Mouse (Mus musculus): ENCODE results near the gene Vmn1r111.
"Not testable (repeated sequence)": the region's sequence is repeated elsewhere in the genome, so short reads cannot be mapped to it uniquely, and the experiment has no call there.

The Vmn1r111 gene

DNA sequence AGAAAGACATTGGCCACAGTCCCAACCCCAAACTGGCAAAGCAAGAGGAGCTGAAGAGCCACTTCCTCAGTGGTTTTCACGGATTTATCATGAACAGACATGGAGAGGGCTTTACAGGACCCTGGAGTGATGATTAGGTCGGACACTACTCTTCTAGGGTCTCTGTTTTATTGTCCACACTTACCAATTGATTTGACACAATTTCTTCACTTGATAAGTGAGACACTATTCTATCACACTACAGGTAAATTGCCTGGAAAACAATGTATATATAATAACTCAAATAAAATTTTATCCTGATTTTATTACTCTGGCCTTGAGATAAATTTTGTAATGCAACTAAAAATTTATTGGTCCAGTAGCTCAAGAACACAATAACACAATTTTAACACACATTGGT is at the start of gene Vmn1r111:
Gene Vmn1r111, minus strand, starts transcription at position 101 of the 400 bp plus-strand sequence.
- not testable (repeated sequence) for DNase-seq (ENCODE audit: low read depth, low spot score)

DNA sequence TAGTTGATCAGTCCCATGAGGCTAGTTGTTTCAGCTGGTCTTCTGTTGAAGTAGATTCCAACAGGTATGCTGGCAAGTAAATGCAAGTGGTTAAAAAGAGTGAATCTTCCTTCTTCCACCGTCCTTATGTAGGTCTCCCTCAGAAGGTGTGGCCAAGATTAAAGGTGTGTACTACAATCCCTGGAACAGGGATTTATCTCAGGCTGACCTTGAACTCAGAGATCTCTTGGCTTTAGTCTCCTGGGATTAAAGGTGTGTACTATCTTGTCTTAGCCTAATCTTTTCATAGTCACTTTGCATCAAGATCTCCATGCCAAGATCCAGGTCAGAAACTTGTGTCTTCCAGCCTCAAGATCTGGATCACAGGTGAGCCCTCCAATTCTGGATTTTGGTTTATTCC is 27.5 kb upstream of the Vmn1r111 start, which contains the start of gene Gm10668:
Gene Gm10668, minus strand, starts transcription at position 101 of the 400 bp plus-strand sequence.
- not testable (repeated sequence) for DNase-seq (ENCODE audit: low read depth, low spot score)

DNA sequence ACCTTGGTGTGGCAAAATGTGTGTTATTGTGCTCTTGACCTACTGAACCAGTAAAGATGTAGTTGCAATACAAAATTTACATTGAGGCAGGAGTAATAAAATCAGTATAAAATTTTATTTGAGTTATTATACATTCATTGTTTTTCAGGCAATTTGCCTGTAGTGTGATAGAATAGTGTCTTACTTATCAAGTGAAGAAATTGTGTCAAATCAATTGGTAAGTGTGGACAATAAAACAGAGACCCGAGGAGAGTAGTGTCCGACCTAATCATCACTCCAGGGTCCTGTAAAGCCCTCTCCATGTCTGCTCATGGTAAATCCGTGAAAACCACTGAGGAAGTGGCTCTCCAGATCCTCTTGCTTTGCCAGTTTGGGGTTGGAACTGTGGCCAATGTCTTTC is 34.4 kb downstream of the Vmn1r111 start, which contains the start of gene Vmn1r107:
Gene Vmn1r107, plus strand, starts transcription at position 301 of the 400 bp plus-strand sequence.
- not testable (repeated sequence) for DNase-seq (ENCODE audit: low read depth, low spot score)

Measured in CD4-positive, CD25-positive, alpha-beta regulatory T cell, adult 2 months (primary cell).